Mouse (Mus musculus): ENCODE measurements around the gene Ccl24.

- TF ChIP-seq CTCF (IDR thresholded peaks at IDR 0.05; ENCODE audit: low read depth) = no peak
- TF ChIP-seq EP300 (IDR thresholded peaks at IDR 0.05; ENCODE audit: low read depth) = no peak
Measured at GRCm38 (mm10) chr5:135620526-135620925, 47.7 kb upstream of the Ccl24 start.

All from liver, postnatal 0 days (tissue).